Mouse (Mus musculus) liver, embryonic 16.5 days (tissue): ENCODE results near the gene Macrod2. TPM values are rescaled to one million over a fixed set of nuclear protein-coding genes. Genes with fewer than 3 reads are reported as not detected.

ENCODE experiments used
- ATAC-seq: fragments of 200-750 bp; cut with Nextera tagmentation; 2 replicates; pipeline ENCODE4 v1.8.0; 2017; ENCODE audit warnings: low read depth, mild to moderate bottlenecking, moderate number of reproducible peaks, moderate library complexity
- H3K27ac ChIP-seq: fragments of 300-500 bp; sonication (generic); 2 replicates; pipeline ENCODE4 v1.5.1; 2014; ENCODE audit warnings: mild to moderate bottlenecking, low read length
- H3K27me3 ChIP-seq: fragments of 300-500 bp; sonication (generic); 2 replicates; pipeline ENCODE4 v1.6.1; 2014; ENCODE audit warnings: low read depth, low read length, mixed read lengths; ENCODE audit not compliant: control insufficient read depth, insufficient read depth
- H3K36me3 ChIP-seq: fragments of 300-500 bp; sonication (generic); 2 replicates; pipeline ENCODE4 v1.6.1; 2014; ENCODE audit warnings: mild to moderate bottlenecking; ENCODE audit not compliant: control insufficient read depth, insufficient read depth
- H3K4me1 ChIP-seq: fragments of 300-500 bp; sonication (generic); 2 replicates; pipeline ENCODE4 v1.6.1; 2014; ENCODE audit warnings: low read depth, low read length, mixed read lengths; ENCODE audit not compliant: control insufficient read depth
- H3K4me2 ChIP-seq: fragments of 300-500 bp; sonication (generic); 2 replicates; pipeline ENCODE4 v1.6.1; 2014; ENCODE audit warnings: low read depth, low read length, mixed read lengths
- H3K4me3 ChIP-seq: fragments of 300-500 bp; sonication (generic); 2 replicates; pipeline ENCODE4 v1.5.1; 2014; ENCODE audit warnings: low read depth, mild to moderate bottlenecking, low read length
- H3K9ac ChIP-seq: fragments of 300-500 bp; sonication (generic); 2 replicates; pipeline ENCODE4 v1.6.1; 2014; ENCODE audit warnings: low read depth, low read length
- H3K9me3 ChIP-seq: fragments of 300-500 bp; sonication (generic); replicated peaks from 2 replicates; pipeline ENCODE4 v1.6.1; 2016; ENCODE audit warnings: low read length; ENCODE audit not compliant: control insufficient read depth
- WGBS: fragments of 180-500 bp; shearing (Covaris S2); extraction: QIAGEN DNeasy Blood & Tissue Kit; methylation state at CpG from one replicate; pipeline ENCODE4 v1.1.7; 2014; ENCODE audit not compliant: insufficient replicate concordance; 5-methylcytosine and 5-hydroxymethylcytosine counted together
- polyA plus RNA-seq: library from polyadenylated mRNA; unstranded; fragments of >200 nt; fragmentation: Nextera tagmentation; extraction: Ambion mirVana; gene quantifications from 2 replicates; pipeline ENCODE4 v1.2.1, GENCODE M21; 2015

Macrod2 gene
- polyA plus RNA-seq, 1 experiment from 2014 or later: 5.5 TPM

DNA sequence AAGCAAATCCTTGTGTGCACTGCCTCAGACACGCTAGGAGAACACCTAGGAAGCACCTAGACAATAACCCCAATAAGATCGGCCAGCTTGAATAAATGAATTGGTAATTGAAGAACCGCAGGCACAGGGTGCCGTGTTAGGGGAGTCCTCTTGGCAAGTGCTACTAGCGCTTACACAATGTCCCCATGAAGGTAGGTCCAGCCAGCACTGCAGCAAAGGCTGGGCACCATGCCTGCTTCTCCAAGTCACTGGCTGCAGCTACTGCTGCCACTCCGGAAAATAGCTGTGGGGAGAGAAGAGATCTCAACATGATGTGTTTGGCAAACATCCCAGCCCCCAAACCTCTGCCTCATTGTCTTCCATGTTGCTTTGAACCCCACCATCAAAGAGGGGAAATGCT lies 1603.8 kb downstream of the Macrod2 start:
- no peak for ATAC-seq
- H3K4me1 ChIP-seq: no peaks in the 10 kb centered on the region
- no peak overlapping the region for H3K9ac ChIP-seq
- H3K27ac ChIP-seq: no peak overlapping the region
- no peaks in the 10 kb centered on the region for H3K36me3 ChIP-seq
- no peaks in the 10 kb centered on the region for H3K27me3 ChIP-seq
- 72% methylated on average over 6 of the region's 6 CpGs for WGBS
- no peak overlapping the region for H3K4me3 ChIP-seq
- H3K9me3 ChIP-seq: no peaks in the 10 kb centered on the region
- H3K4me2 ChIP-seq: no peak overlapping the region

DNA sequence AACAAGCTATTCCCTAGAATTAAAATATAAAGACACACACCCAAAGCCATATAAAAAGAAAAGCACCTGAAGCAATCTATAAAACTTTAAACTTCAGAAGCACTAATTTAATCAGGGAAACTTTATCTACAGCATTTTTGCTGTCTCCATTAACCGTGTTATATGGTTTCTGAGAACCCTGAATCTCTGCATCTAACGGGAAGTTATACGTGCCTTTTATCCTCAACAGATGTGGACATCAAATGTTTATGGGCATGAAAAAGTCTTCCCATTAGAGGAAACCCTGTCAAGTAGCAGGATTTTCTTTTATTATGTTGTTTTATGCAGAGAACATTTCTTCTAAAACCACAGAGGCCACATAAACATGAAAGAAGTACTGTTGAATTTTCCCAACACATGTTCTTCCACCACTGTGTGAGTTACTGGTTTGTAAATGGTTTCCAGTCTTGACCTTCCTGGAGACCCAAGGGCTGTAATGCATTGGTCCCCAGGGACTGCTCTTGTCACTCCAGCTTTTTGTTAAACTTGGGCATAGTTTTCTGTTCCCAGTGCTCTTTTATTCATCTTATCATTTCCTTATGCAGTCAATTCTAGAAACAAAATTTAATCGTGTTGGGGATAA lies 1629.5 kb downstream of the Macrod2 start:
- H3K4me2 ChIP-seq: no peak overlapping the region
- no peak overlapping the region for H3K4me3 ChIP-seq
- H3K9me3 ChIP-seq: no peaks in the 10 kb centered on the region
- H3K9ac ChIP-seq: no peak overlapping the region
- H3K36me3 ChIP-seq: no peaks in the 10 kb centered on the region
- no peaks in the 10 kb centered on the region for H3K27me3 ChIP-seq
- no peak for ATAC-seq
- 57% methylated on average over 4 of the region's 4 CpGs for WGBS
- H3K4me1 ChIP-seq: no peaks in the 10 kb centered on the region
- no peak overlapping the region for H3K27ac ChIP-seq

DNA sequence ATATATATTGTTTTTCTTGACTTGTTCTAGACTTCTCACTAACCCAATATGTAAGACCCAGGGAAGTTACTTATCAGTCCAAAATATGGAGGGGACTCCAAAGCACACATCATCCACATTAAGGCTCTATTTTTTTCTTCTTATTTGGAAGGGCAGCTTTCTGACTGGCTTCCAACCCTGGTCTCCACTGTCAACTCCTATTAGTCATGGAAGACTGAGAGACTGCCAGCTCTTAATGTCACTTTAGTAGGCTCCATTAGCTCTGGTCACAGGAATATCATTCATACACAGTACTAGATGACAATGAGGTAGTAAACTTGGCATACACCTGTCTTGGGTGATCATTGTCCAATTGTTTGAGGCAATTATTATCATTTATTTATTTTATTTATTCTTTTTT lies 1631.6 kb downstream of the Macrod2 start:
- no peak overlapping the region for H3K4me2 ChIP-seq
- no peak overlapping the region for H3K4me3 ChIP-seq
- H3K9ac ChIP-seq: no peak overlapping the region
- H3K4me1 ChIP-seq: no peaks in the 10 kb centered on the region
- H3K36me3 ChIP-seq: no peaks in the 10 kb centered on the region
- H3K27ac ChIP-seq: no peak overlapping the region
- H3K9me3 ChIP-seq: no peaks in the 10 kb centered on the region
- H3K27me3 ChIP-seq: no peaks in the 10 kb centered on the region
- no peak for ATAC-seq

DNA sequence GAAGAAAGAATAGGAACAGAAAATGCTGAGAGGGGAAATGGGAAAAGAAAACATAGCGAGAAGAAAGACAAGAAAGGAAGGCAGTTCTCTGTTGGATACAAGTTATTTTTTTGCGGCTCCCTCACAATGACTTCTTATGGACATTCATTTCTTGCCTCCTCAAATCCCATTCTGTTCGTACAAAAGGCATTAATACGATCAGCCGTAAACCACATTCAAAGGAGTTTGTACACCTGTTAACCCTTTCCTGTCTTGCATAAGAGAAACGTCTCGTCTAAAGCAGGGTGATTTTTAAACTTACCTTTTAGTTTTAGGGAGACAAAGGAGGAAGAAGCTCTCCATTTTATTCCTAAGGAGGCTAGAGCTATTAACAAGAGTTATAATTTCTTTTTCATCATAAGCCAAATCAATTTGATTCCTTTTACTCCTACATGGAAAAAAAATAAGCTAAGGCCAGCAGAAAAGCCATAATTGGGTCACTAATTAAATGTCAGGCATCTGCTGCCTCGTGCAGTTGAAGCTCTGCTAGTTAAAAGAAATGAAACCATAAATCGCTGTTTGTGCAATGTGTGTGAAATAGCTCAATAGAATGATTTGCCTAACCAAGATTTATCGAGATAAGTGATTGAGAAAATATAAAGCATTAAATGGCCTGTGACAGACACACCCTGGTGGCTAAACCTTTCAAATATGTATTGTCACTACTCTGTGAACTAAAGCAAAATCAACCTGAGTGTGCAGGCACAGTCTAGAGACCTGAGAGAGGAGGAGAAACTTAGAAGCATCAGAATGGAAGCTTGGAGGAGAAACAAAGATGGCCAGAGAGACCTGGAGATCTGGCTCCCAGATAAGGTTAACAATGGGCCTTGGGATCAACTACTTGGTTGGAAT lies 1635.9 kb downstream of the Macrod2 start:
- H3K4me3 ChIP-seq: no peak overlapping the region
- H3K27ac ChIP-seq: no peak overlapping the region
- H3K4me1 ChIP-seq: no peaks in the 10 kb centered on the region
- no peak overlapping the region for H3K4me2 ChIP-seq
- H3K9ac ChIP-seq: no peak overlapping the region
- no peaks in the 10 kb centered on the region for H3K27me3 ChIP-seq
- H3K36me3 ChIP-seq: no peaks in the 10 kb centered on the region
- ATAC-seq: no peak
- WGBS: 49% methylated on average over 10 of the region's 10 CpGs
- H3K9me3 ChIP-seq: no peaks in the 10 kb centered on the region

DNA sequence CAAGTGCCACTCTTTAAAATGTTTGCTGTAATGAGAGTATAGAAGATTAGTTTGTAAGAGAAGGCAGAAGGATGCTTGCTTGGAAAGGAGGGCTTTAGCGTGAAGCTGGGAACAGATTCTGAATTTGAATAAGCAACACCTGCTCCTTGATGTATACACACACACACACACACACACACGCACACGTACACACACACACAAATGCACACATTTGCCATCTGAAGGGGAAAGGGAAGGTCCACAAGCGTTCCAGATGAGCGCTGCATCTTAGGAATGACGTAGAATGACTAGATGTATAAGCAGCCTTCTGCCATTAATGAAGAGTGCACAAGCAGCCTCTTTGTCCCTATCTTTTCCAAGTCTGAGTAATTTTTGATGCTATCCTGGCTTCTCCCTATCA lies 1660.5 kb downstream of the Macrod2 start:
- Histone ChIP-seq H3K4me1 (no peaks in the 10 kb centered on the region), H3K4me3 (no peak overlapping the region), H3K36me3 (no peaks in the 10 kb centered on the region), H3K9me3 (no peaks in the 10 kb centered on the region), H3K27me3 (no peaks in the 10 kb centered on the region), H3K9ac (no peak overlapping the region), H3K27ac (no peak overlapping the region), H3K4me2 (no peak overlapping the region)
- ATAC-seq: no peak
- 64% methylated on average over 6 of the region's 6 CpGs for WGBS

DNA sequence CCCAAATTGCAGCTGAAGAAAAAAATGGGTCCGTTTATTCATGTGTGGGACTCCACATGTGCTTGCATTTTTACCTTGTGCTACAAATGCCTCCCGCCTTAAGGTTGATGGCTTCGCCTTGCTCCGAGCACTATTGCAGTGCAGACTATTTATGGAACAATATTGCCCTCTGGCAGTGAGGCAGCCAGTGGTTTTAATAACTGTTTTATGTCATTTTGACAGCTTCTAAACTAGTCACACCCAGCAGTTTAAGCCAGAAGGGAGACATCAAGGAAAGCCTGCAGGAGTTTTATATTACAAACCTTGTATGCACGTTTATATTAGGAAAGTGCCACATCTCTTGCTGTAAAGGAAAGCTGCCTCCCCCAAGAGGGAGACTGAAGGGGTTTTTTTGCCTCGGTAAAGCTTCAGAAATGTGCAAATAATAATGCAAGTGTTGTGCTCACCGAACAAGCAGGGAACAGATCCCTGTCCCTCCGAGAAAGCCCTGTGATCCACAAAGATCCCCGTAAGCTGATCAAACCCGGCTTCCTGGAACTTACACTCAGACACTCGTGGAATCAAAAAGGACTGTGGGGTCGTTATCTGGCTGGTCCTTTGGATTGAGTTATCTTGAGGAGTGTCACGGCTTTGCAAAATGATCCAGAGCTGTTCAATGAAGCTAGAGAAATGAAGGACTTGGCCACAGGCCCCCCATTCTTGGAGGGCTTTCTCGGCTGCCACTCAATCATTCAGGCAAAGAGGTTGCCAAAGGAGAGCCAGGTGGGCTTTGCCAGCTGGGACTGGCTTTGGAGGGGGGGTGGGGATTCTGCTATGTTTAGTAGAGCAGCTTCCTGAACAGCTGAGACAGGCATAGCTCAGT lies 1663.0 kb downstream of the Macrod2 start:
- 54% methylated on average over 14 of the region's 14 CpGs for WGBS
- Histone ChIP-seq H3K4me1 (no peaks in the 10 kb centered on the region), H3K4me3 (no peak overlapping the region), H3K27ac (no peak overlapping the region), H3K9ac (no peak overlapping the region), H3K27me3 (no peaks in the 10 kb centered on the region), H3K36me3 (no peaks in the 10 kb centered on the region), H3K4me2 (no peak overlapping the region), H3K9me3 (no peaks in the 10 kb centered on the region)
- ATAC-seq: no peak

DNA sequence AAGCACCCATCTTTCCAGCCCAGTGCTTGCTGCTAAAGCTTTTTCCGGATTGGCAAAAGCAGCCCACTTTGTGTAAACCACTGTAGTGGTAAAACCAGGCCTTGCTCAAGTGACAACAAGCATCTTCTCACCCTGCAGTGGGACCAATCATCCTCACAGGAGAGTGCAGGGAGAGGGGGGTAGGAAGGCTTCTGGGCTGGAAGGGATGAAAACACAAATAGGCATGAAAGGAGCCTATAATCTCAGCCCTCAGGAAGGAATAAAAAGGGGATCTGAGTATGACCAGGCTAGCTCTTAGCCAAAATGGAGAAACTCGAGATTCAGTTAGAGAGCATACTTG lies 1663.6 kb downstream of the Macrod2 start:
- no peaks in the 10 kb centered on the region for H3K9me3 ChIP-seq
- H3K27ac ChIP-seq: no peak overlapping the region
- H3K4me1 ChIP-seq: no peaks in the 10 kb centered on the region
- no peak overlapping the region for H3K9ac ChIP-seq
- no peaks in the 10 kb centered on the region for H3K27me3 ChIP-seq
- no peak overlapping the region for H3K4me3 ChIP-seq
- ATAC-seq: no peak
- H3K36me3 ChIP-seq: no peaks in the 10 kb centered on the region
- WGBS: 34% methylated on average over 2 of the region's 2 CpGs
- no peak overlapping the region for H3K4me2 ChIP-seq

DNA sequence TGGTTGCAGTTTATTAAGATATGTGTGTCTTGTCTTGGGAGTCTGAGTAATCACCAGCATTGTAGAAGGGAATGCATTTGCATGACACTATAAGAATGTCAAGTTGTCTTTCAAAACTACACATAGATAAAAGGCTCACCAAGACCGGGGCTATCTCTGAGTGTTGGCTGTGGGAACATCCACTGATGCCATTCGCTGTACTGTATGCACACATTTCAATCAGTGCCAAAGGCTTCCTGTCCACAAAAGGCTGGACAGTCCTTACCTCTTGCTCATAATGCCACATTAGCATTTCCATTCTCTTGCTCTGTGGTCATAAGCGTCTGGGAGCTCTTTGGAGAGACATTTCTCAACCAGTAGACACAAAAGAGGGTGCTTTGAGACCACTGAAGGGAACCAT lies 1713.8 kb downstream of the Macrod2 start:
- ATAC-seq: no peak
- WGBS: 46% methylated on average over 3 of the region's 3 CpGs

DNA sequence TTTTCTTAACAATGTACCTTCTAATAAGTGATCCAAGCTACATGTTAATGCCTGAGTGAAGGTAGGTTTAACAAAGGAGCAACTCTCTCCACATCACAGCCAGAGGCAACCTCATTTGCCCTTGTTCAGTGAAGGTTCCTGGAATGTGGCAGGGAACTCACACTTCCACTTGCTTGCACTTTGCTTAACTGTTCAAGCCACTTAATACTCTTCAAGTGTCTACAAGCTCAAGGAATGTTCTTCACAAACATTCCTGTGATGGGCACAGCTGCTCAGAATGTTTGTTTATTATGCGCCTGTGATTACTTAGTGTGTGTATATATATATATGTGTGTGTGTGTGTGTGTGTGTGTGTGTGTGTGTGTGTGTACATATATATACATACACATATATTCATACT lies 1721.5 kb downstream of the Macrod2 start:
- Histone ChIP-seq H3K4me2 (no peak overlapping the region), H3K4me1 (no peaks in the 10 kb centered on the region), H3K27ac (no peak overlapping the region), H3K9me3 (no peaks in the 10 kb centered on the region), H3K27me3 (no peaks in the 10 kb centered on the region), H3K36me3 (no peaks in the 10 kb centered on the region), H3K4me3 (no peak overlapping the region), H3K9ac (no peak overlapping the region)
- WGBS: 76% methylated on average over 1 of the region's 1 CpGs
- ATAC-seq: no peak

More for the DNA sequence above, 1713.8 kb downstream of the Macrod2 start:
- Histone ChIP-seq H3K27ac (no peak overlapping the region), H3K4me1 (no peaks in the 10 kb centered on the region), H3K4me2 (no peak overlapping the region), H3K9me3 (no peaks in the 10 kb centered on the region), H3K9ac (no peak overlapping the region), H3K36me3 (no peaks in the 10 kb centered on the region), H3K27me3 (no peaks in the 10 kb centered on the region), H3K4me3 (no peak overlapping the region)
